Mouse (Mus musculus): Measurements from ENCODE around the gene Tmem116. TPM values are rescaled to one million over a fixed set of nuclear protein-coding genes. Genes with fewer than 3 reads are reported as not detected.
A peak's percentile ranks its signal among the peaks of the same experiment; 100 is the strongest.

Gene Tmem116
- polyA plus RNA-seq, 1 experiment from 2014 or later, result 6.8 TPM

DNA sequence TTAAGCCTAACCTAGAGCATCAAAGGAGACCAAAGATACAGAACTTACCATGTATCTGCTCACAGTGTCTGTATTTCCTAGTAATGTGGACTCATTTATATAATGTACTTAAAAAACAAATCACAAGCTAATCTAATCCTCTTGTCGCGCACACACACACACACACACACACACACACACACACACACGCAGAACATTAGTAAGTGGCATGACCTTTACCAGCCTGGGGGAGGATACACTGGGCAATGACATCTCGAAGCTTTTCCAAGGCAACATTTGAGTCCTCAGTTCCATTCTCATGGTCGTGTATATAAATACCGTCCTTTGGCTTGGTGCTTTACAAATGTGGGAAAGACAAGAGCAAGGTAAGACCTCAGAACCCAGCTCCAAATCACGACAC is 74.8 kb downstream of the Tmem116 start:
- Histone ChIP-seq H3K9ac (ENCODE audit: low read depth, low read length) (no peak overlapping the region), H3K36me3 (ENCODE audit: control insufficient read depth, insufficient read depth) (peaks cover 74% of the 10 kb centered on the region), H3K27me3 (replicated peaks; ENCODE audit: control insufficient read depth, insufficient read depth, low read length) (no peaks in the 10 kb centered on the region), H3K27ac (ENCODE audit: low read depth, low read length) (no peak overlapping the region), H3K4me1 (replicated peaks; ENCODE audit: control insufficient read depth, insufficient read depth, low read length) (no peaks in the 10 kb centered on the region), H3K4me2 (replicated peaks; ENCODE audit: low read depth) (no peak overlapping the region), H3K9me3 (ENCODE audit: control insufficient read depth) (no peaks in the 10 kb centered on the region), H3K4me3 (ENCODE audit: low read depth, low read length) (no peak overlapping the region)
- ATAC-seq, result no peak
- no peak for TF ChIP-seq CTCF (IDR thresholded peaks at IDR 0.05; ENCODE audit: low read depth)
- WGBS, result 88% methylated on average over 7 of the region's 7 CpGs

DNA sequence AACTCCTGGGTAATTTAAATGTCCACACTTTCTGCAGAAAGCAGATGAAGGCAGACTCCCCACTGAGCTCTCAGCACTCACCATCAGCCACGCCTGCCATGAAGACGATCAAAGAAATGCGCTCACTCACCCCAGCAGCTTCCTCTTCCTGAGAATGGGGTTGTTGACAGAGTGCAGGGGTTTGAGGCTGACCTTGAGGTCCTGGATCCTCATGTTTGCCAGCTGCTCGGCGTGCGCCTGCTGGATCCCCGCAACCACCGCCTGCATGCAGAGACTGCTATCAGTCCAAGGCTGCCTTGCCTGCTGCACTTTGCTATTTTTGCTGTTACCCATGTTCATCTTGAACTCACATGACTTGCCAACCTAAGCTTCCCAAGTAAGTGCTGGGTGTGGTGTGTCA is 75.3 kb downstream of the Tmem116 start:
- H3K4me1 ChIP-seq (replicated peaks; ENCODE audit: control insufficient read depth, insufficient read depth, low read length), result no peaks in the 10 kb centered on the region
- H3K36me3 ChIP-seq (ENCODE audit: control insufficient read depth, insufficient read depth), result peaks cover 76% of the 10 kb centered on the region
- H3K9ac ChIP-seq (ENCODE audit: low read depth, low read length), result no peak overlapping the region
- no peak overlapping the region for H3K27ac ChIP-seq (ENCODE audit: low read depth, low read length)
- H3K4me3 ChIP-seq (ENCODE audit: low read depth, low read length), result no peak overlapping the region
- TF ChIP-seq CTCF (IDR thresholded peaks at IDR 0.05; ENCODE audit: low read depth), result no peak
- no peaks in the 10 kb centered on the region for H3K27me3 ChIP-seq (replicated peaks; ENCODE audit: control insufficient read depth, insufficient read depth, low read length)
- ATAC-seq, result no peak
- H3K9me3 ChIP-seq (ENCODE audit: control insufficient read depth), result no peaks in the 10 kb centered on the region
- 75% methylated on average over 8 of the region's 8 CpGs for WGBS
- H3K4me2 ChIP-seq (replicated peaks; ENCODE audit: low read depth), result no peak overlapping the region

DNA sequence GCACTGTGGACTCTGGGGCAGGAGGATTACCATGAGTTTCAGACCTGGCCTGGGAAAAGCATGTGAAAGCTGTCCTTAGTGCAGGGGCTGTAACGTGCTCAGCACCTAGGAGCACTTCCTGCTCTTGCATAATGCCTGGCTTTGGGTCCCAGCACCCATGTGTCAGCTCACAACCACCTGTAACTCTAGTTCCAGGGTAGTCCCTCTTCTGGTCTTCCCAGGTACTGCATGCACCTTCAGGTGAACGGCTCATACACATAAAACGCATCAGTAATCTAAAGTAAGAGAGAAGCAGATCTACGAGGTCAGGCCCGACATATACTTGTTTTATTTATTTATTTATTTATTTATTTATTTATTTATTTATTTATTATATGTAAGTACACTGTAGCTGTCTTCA is 82.8 kb downstream of the Tmem116 start:
- Histone ChIP-seq H3K9ac (ENCODE audit: low read depth, low read length) (no peak overlapping the region), H3K4me2 (replicated peaks; ENCODE audit: low read depth) (no peak overlapping the region), H3K27me3 (replicated peaks; ENCODE audit: control insufficient read depth, insufficient read depth, low read length) (no peaks in the 10 kb centered on the region), H3K4me3 (ENCODE audit: low read depth, low read length) (no peak overlapping the region), H3K4me1 (replicated peaks; ENCODE audit: control insufficient read depth, insufficient read depth, low read length) (no peaks in the 10 kb centered on the region), H3K36me3 (ENCODE audit: control insufficient read depth, insufficient read depth) (peaks cover 78% of the 10 kb centered on the region), H3K9me3 (ENCODE audit: control insufficient read depth) (no peaks in the 10 kb centered on the region), H3K27ac (ENCODE audit: low read depth, low read length) (no peak overlapping the region)
- TF ChIP-seq CTCF (IDR thresholded peaks at IDR 0.05; ENCODE audit: low read depth), result peak; percentile 52; the same call in 1 of the 2 replicates
- ATAC-seq, result no peak
- WGBS, result 90% methylated on average over 5 of the region's 5 CpGs

DNA sequence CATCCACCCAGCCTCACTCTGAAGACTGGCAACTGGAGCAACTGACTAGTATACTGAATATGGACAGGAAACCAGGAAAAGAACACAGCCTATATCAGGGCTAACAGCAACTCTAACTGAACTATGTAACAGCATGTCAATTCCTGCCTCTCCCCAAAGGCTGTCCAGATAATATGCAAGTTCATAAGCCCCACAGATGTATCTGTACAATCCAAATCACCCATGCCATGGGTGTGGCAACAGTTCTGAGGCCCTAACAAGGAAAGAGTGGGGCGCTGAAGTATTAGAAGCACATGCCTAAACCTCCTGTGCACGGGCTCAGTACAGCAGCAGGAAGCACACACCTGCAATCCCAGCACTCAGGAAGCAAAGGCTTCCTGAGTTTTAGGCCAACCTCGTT is 83.4 kb downstream of the Tmem116 start:
- H3K9ac ChIP-seq (ENCODE audit: low read depth, low read length), result no peak overlapping the region
- no peak overlapping the region for H3K4me3 ChIP-seq (ENCODE audit: low read depth, low read length)
- H3K36me3 ChIP-seq (ENCODE audit: control insufficient read depth, insufficient read depth), result peaks cover 73% of the 10 kb centered on the region
- no peak overlapping the region for H3K27ac ChIP-seq (ENCODE audit: low read depth, low read length)
- no peak for TF ChIP-seq CTCF (IDR thresholded peaks at IDR 0.05; ENCODE audit: low read depth)
- no peak overlapping the region for H3K4me2 ChIP-seq (replicated peaks; ENCODE audit: low read depth)
- peak; percentile 25; the same call in 1 of the 2 replicates for ATAC-seq
- WGBS, result 69% methylated on average over 3 of the region's 3 CpGs
- no peaks in the 10 kb centered on the region for H3K4me1 ChIP-seq (replicated peaks; ENCODE audit: control insufficient read depth, insufficient read depth, low read length)
- no peaks in the 10 kb centered on the region for H3K9me3 ChIP-seq (ENCODE audit: control insufficient read depth)
- H3K27me3 ChIP-seq (replicated peaks; ENCODE audit: control insufficient read depth, insufficient read depth, low read length), result no peaks in the 10 kb centered on the region

DNA sequence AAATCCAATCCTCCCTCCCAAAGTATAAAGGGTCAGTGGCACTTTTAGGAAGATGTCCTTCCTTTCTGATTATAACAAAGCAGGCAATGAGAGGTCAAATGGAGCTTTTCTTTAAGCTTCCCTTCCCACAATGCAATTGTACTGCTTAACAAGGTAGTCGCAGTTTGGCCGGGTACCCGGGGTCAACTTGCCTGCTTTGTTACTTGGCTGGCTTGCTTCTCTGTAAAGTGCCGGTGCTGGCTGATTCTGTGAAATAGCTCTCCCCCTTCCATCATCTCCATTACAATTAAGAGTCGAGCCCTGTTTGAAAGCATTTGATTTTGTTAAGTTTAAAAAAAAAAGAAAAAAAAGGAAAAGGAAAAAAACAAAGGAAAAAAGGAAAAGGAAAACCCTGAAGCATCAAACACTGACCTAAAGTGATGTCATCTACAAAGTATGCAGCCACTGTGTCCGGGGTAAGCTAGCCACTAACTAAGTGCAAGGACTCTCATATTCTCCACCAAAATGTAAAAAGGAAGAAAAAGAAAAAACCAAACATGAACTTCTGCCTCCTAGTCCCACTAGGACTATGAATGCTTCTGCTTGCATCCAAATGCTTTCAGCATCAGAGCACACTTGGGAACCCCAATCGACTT is 85.3 kb downstream of the Tmem116 start:
- H3K36me3 ChIP-seq (ENCODE audit: control insufficient read depth, insufficient read depth), result peaks cover 57% of the 10 kb centered on the region
- ATAC-seq, result no peak
- H3K4me3 ChIP-seq (ENCODE audit: low read depth, low read length), result no peak overlapping the region
- H3K4me1 ChIP-seq (replicated peaks; ENCODE audit: control insufficient read depth, insufficient read depth, low read length), result no peaks in the 10 kb centered on the region
- H3K9ac ChIP-seq (ENCODE audit: low read depth, low read length), result no peak overlapping the region
- H3K27ac ChIP-seq (ENCODE audit: low read depth, low read length), result no peak overlapping the region
- no peaks in the 10 kb centered on the region for H3K27me3 ChIP-seq (replicated peaks; ENCODE audit: control insufficient read depth, insufficient read depth, low read length)
- no peak overlapping the region for H3K4me2 ChIP-seq (replicated peaks; ENCODE audit: low read depth)
- WGBS, result 72% methylated on average over 7 of the region's 7 CpGs
- TF ChIP-seq CTCF (IDR thresholded peaks at IDR 0.05; ENCODE audit: low read depth), result no peak
- H3K9me3 ChIP-seq (ENCODE audit: control insufficient read depth), result no peaks in the 10 kb centered on the region

DNA sequence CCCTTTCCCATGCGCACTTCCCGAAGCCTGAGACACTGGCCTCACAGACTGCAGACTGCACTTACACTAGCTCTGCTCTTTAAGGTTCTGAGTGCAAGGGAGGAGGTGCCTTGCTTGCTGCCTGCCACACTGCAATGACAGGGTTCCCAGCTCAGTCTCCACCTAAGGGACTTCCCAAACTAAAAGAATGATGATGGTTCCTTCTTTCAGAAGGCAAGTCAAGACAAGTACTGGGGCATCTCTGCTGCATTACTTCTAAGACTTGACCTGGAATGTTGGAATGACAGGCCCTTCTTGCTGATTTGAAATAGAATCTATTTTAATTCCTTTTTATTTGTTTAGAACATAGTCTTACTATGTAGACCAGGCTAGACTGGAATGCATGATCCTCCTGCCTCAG is 85.9 kb downstream of the Tmem116 start:
- WGBS, result 86% methylated on average over 2 of the region's 2 CpGs
- Histone ChIP-seq H3K9me3 (ENCODE audit: control insufficient read depth) (no peaks in the 10 kb centered on the region), H3K27me3 (replicated peaks; ENCODE audit: control insufficient read depth, insufficient read depth, low read length) (no peaks in the 10 kb centered on the region), H3K9ac (ENCODE audit: low read depth, low read length) (no peak overlapping the region), H3K4me1 (replicated peaks; ENCODE audit: control insufficient read depth, insufficient read depth, low read length) (no peaks in the 10 kb centered on the region), H3K4me2 (replicated peaks; ENCODE audit: low read depth) (no peak overlapping the region), H3K4me3 (ENCODE audit: low read depth, low read length) (no peak overlapping the region), H3K36me3 (ENCODE audit: control insufficient read depth, insufficient read depth) (peaks cover 52% of the 10 kb centered on the region), H3K27ac (ENCODE audit: low read depth, low read length) (no peak overlapping the region)
- no peak for TF ChIP-seq CTCF (IDR thresholded peaks at IDR 0.05; ENCODE audit: low read depth)
- no peak for ATAC-seq
